Mouse (Mus musculus): ENCODE measurements around the gene Ablim1.

GRCm38 (mm10) chr19:57028327-57029179 lies 286.2 kb downstream of the Ablim1 start:
- TF ChIP-seq POLR2A (IDR thresholded peaks at IDR 0.05; ENCODE audit: borderline replicate concordance, insufficient read depth, low read length): no peak
- TF ChIP-seq CTCF (IDR thresholded peaks at IDR 0.05; ENCODE audit: borderline replicate concordance, insufficient read depth, low read depth, low read length): no peak

All from cerebellum, adult 2 months (tissue).